Mouse (Mus musculus) heart, embryonic 11.5 days (tissue): Measurements from ENCODE around the gene Rev3l. TPM values are rescaled to one million over a fixed set of nuclear protein-coding genes. Genes with fewer than 3 reads are reported as not detected.
"Not testable (repeated sequence)": the region's sequence is repeated elsewhere in the genome, so short reads cannot be mapped to it uniquely, and the experiment has no call there.

ENCODE experiments used
- ATAC-seq: fragments of 200-750 bp; cut with Nextera tagmentation; replicated peaks from 2 replicates; pipeline ENCODE4 v1.8.0; 2017; ENCODE audit warnings: moderate library complexity; ENCODE audit not compliant: insufficient number of reproducible peaks, low FRiP score, low TSS enrichment
- H3K27ac ChIP-seq: fragments of 300-500 bp; sonication (generic); 2 replicates; pipeline ENCODE4 v1.5.1; 2014; ENCODE audit warnings: mild to moderate bottlenecking, low read depth, low read length
- H3K27me3 ChIP-seq: fragments of 300-500 bp; sonication (generic); 2 replicates; pipeline ENCODE4 v1.6.1; 2014; ENCODE audit warnings: mild to moderate bottlenecking, low read length, mixed read lengths; ENCODE audit not compliant: control insufficient read depth, insufficient read depth
- H3K36me3 ChIP-seq: fragments of 300-500 bp; sonication (generic); 2 replicates; pipeline ENCODE4 v1.6.1; 2014; ENCODE audit warnings: mild to moderate bottlenecking, low read length, moderate library complexity, mixed read lengths; ENCODE audit not compliant: control insufficient read depth, insufficient read depth
- H3K4me1 ChIP-seq: fragments of 300-500 bp; sonication (generic); 2 replicates; pipeline ENCODE4 v1.6.1; 2014; ENCODE audit warnings: low read length; ENCODE audit not compliant: control insufficient read depth, insufficient read depth
- H3K4me2 ChIP-seq: fragments of 300-500 bp; sonication (generic); 2 replicates; pipeline ENCODE4 v1.6.1; 2014; ENCODE audit warnings: mild to moderate bottlenecking, moderate library complexity
- H3K4me3 ChIP-seq: fragments of 300-500 bp; sonication (generic); 2 replicates; pipeline ENCODE4 v1.5.1; 2014; ENCODE audit warnings: low read depth, low read length
- H3K9ac ChIP-seq: fragments of 300-500 bp; sonication (generic); 2 replicates; pipeline ENCODE4 v1.6.1; 2014; ENCODE audit warnings: mild to moderate bottlenecking, low read depth, low read length, moderate library complexity
- H3K9me3 ChIP-seq: fragments of 300-500 bp; sonication (generic); replicated peaks from 2 replicates; pipeline ENCODE4 v1.6.1; 2016; ENCODE audit warnings: low read length; ENCODE audit not compliant: control insufficient read depth
- WGBS: fragments of 180-500 bp; shearing (Covaris S2); extraction: QIAGEN DNeasy Blood & Tissue Kit; methylation state at CpG from one replicate; pipeline ENCODE4 v1.1.7; 2014; ENCODE audit not compliant: insufficient replicate concordance; 5-methylcytosine and 5-hydroxymethylcytosine counted together
- polyA plus RNA-seq: library from polyadenylated mRNA; unstranded; fragments of >200 nt; fragmentation: Nextera tagmentation; extraction: Ambion mirVana; gene quantifications from 2 replicates; pipeline ENCODE4 v1.2.1, GENCODE M21; 2014

Gene Rev3l
- polyA plus RNA-seq, 1 experiment from 2014 or later, result 17.2 TPM

DNA sequence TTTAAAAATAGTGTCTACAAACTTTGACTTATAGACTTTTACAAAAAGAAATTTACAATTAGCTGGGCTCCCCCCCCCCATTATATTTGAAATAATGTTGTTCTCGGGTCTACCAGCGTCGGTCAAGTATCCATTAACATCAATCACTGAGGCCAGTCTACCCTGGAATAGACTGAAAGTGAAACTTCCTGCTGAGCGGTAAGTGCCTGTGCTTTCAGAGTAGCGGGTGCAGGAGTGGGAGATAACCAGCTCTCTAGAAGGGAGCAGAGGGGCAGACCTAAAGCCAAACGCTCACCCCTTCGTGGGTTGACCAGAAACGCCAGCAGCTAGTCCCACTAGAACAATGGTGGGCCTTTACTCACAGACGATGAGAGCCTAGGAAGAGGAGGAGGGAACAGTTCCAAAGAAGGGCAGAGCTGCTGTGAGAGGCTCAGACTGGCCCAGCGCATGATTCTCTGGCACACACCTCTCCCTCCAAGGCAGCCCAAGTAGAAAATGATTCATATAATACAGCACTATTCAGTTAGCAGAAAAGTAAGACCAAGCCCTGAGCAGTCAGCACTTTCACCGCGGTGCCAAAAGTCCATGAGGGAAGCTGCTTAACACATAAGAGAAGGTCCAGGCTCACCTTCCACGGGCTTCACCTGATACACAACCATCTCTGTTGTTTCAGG is 177.0 kb downstream of the Rev3l start:
- no peaks in the 10 kb centered on the region for H3K9me3 ChIP-seq
- 58% methylated on average over 13 of the region's 13 CpGs for WGBS
- no peaks in the 10 kb centered on the region for H3K27me3 ChIP-seq
- peak overlapping the region; percentile 34; the same call in 1 of the 2 replicates for H3K4me2 ChIP-seq
- H3K9ac ChIP-seq, result no peak overlapping the region
- ATAC-seq, result no peak
- H3K4me1 ChIP-seq, result no peaks in the 10 kb centered on the region
- H3K27ac ChIP-seq, result no peak overlapping the region
- H3K36me3 ChIP-seq, result no peaks in the 10 kb centered on the region
- no peak overlapping the region for H3K4me3 ChIP-seq

DNA sequence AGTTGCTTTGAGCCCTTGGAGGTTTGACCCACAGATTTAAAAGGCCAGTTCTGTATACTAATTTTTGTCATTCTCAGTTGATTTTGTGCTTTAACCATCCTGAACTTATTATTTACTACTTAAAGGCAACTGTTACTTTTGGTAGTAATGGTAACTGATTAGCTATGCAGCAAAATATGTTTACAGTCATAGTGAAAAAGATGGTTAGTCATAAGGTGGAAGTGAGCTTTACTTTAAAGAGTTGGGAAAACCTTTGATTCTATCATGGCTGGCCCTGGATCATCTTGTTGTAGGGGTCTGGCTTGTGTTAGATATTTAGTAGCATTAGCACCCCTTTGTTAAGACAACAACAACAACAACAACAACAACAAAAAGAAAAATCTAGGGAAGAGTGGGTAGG is 180.7 kb downstream of the Rev3l start:
- Histone ChIP-seq H3K9ac (no peak overlapping the region), H3K4me3 (no peak overlapping the region), H3K4me2 (no peak overlapping the region), H3K27me3 (no peaks in the 10 kb centered on the region), H3K4me1 (no peaks in the 10 kb centered on the region), H3K9me3 (no peaks in the 10 kb centered on the region), H3K36me3 (no peaks in the 10 kb centered on the region), H3K27ac (no peak overlapping the region)
- ATAC-seq, result no peak

DNA sequence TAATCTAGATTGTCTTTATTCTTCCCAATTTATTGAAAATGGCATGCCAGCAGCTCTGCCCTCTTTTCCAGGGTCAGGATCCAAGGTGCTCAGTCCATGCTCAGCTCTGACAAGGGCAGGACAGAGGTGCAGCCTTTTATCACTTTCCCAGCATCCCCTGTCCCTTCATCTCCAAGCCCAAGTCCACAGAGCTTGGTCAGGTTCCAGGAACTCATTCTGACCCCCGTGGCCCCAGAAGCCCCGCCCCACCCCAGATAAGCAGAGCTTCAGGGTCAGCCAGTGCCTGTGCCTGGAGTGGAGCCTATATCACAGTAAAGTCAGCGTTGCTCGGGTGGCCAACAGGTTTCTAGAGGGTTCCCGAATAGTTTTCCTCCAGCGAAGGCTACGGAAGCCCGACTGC is 192.6 kb downstream of the Rev3l start:
- WGBS, result 41% methylated on average over 8 of the region's 8 CpGs
- not testable (repeated sequence) for H3K27me3 ChIP-seq, H3K9me3 ChIP-seq, H3K9ac ChIP-seq, H3K4me3 ChIP-seq, H3K4me2 ChIP-seq, H3K4me1 ChIP-seq, H3K27ac ChIP-seq, H3K36me3 ChIP-seq
- 0 out of 2 replicates have a peak, but pooled peaks have one; percentile 71 for ATAC-seq

Other genes with a start within 250 kb of the Rev3l start
- 11.6 and 12.9 TPM in 2 replicates for gene Traf3ip2, start 119.2 kb upstream of the Rev3l start, polyA plus RNA-seq
- 4.3 and 5.5 TPM in 2 replicates for gene Mfsd4b4, start 167.1 kb downstream of the Rev3l start, polyA plus RNA-seq
- gene Mfsd4b2, start 194.8 kb downstream of the Rev3l start, polyA plus RNA-seq, result not detected in 2 replicates
- gene Mfsd4b3, start 228.0 kb downstream of the Rev3l start, polyA plus RNA-seq, result 0.31 and 0.94 TPM in 2 replicates